Mouse (Mus musculus) MEL (cell line): Measurements from ENCODE around the gene Gm11168. TPM values are rescaled to one million over a fixed set of nuclear protein-coding genes. Genes with fewer than 3 reads are reported as not detected.
"Not testable (repeated sequence)": the region's sequence is repeated elsewhere in the genome, so short reads cannot be mapped to it uniquely, and the experiment has no call there.

Experiments
- DNase-seq: peaks from one replicate; pipeline ENCODE4 v3.0.0; 2011; ENCODE audit warnings: low read depth, low spot score
- H3K27ac ChIP-seq: 2 replicates; pipeline ENCODE4 v1.5.1; 2012; ENCODE audit warnings: low read depth, mild to moderate bottlenecking, control low read depth, low read length, moderate library complexity; ENCODE audit not compliant: control insufficient read depth
- H3K27me3 ChIP-seq, 2 experiments: fragments of 150-350 bp in 1 of 2; sonication (generic) in 1 of 2; 2 replicates each; pipeline ENCODE4 v1.6.1; 2012; ENCODE audit warnings: low read length in 2 of 2, mild to moderate bottlenecking in 2 of 2, improper control_type of control experiment in 1 of 2, moderate library complexity in 1 of 2; ENCODE audit not compliant: insufficient read depth in 2 of 2, control insufficient read depth in 1 of 2
- H3K36me3 ChIP-seq, 2 experiments: 2 replicates each; pipeline ENCODE4 v1.6.1; 2012 to 2014; ENCODE audit warnings: low read length in 2 of 2, improper control_type of control experiment in 1 of 2, inconsistent platforms in 1 of 2, mild to moderate bottlenecking in 1 of 2; ENCODE audit not compliant: insufficient read depth in 2 of 2, control insufficient read depth in 1 of 2
- H3K4me1 ChIP-seq, 2 experiments: fragments of 150-350 bp in 1 of 2; sonication (generic) in 1 of 2; 2 replicates each; pipeline ENCODE4 v1.6.1; 2012; ENCODE audit warnings: low read length in 2 of 2, improper control_type of control experiment in 1 of 2, mild to moderate bottlenecking in 1 of 2; ENCODE audit not compliant: insufficient read depth in 2 of 2, control insufficient read depth in 1 of 2
- H3K4me3 ChIP-seq, 2 experiments: fragments of 150-350 bp in 1 of 2; sonication (generic) in 1 of 2; 2 replicates each; pipeline ENCODE4 v1.5.1; 2012; ENCODE audit warnings: low read depth in 2 of 2, low read length in 2 of 2, mild to moderate bottlenecking in 2 of 2, moderate library complexity in 2 of 2, control low read depth in 1 of 2, improper control_type of control experiment in 1 of 2; ENCODE audit not compliant: control insufficient read depth in 1 of 2, insufficient read depth in 1 of 2
- H3K79me2 ChIP-seq: 2 replicates; pipeline ENCODE4 v1.6.1; 2012; ENCODE audit warnings: mild to moderate bottlenecking, low read length, moderate library complexity; ENCODE audit not compliant: control insufficient read depth, poor library complexity, insufficient read depth
- H3K9ac ChIP-seq: 2 replicates; pipeline ENCODE4 v1.6.1; 2012; ENCODE audit warnings: low read depth, mild to moderate bottlenecking, control low read depth, low read length, moderate library complexity; ENCODE audit not compliant: control insufficient read depth, poor library complexity, severe bottlenecking
- H3K9me3 ChIP-seq: fragments of 150-350 bp; sonication (generic); replicated peaks from 2 replicates; pipeline ENCODE4 v1.6.1; 2012; ENCODE audit warnings: mild to moderate bottlenecking, low read length, improper control_type of control experiment, moderate library complexity; ENCODE audit not compliant: insufficient read depth
- polyA plus RNA-seq, 2 experiments: library from polyadenylated mRNA; stranded (reverse) in 1 of 2; unstranded in 1 of 2; fragments of >175 nt in 1 of 2; fragments of >200 nt in 1 of 2; gene quantifications; 2 replicates each; pipeline versions ENCODE4 v1.2.1 to v1.2.4; 2012; ENCODE audit warnings: low replicate concordance in 2 of 2, low read depth in 1 of 2; ENCODE audit not compliant: insufficient read length in 2 of 2, insufficient read depth in 1 of 2, missing spikeins in 1 of 2
- total RNA-seq: library from RNA; depleted of rRNA; stranded (reverse); fragments of 300-350 nt; gene quantifications from 2 replicates; pipeline ENCODE4 v1.2.3, GENCODE M21; 2012

Gene Gm11168
- total and polyA plus RNA-seq, 3 experiments = 0.31 TPM; not detected in 2

DNA sequence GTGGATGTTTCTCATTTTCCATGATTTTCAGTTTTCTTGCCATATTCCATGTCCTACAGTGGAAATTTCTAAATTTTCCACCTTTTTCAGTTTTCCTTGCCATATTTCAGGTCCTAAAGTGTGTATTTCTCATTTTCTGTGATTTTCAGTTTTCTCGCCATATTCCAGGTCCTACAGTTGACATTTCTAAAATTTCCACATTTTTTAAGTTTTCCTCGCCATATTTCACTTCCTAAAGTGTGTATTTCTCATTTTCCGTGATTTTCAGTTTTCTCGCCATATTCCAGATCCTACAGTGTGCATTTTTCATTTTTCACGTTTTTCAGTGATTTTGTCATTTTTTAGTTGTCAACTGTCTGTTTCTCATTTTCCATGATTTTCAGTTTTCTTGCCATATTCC is 6.2 kb downstream of the Gm11168 start:
- H3K4me3 ChIP-seq, H3K79me2 ChIP-seq, H3K9me3 ChIP-seq, H3K27me3 ChIP-seq, H3K27ac ChIP-seq, DNase-seq, H3K9ac ChIP-seq, H3K4me1 ChIP-seq, H3K36me3 ChIP-seq: not testable (repeated sequence)

DNA sequence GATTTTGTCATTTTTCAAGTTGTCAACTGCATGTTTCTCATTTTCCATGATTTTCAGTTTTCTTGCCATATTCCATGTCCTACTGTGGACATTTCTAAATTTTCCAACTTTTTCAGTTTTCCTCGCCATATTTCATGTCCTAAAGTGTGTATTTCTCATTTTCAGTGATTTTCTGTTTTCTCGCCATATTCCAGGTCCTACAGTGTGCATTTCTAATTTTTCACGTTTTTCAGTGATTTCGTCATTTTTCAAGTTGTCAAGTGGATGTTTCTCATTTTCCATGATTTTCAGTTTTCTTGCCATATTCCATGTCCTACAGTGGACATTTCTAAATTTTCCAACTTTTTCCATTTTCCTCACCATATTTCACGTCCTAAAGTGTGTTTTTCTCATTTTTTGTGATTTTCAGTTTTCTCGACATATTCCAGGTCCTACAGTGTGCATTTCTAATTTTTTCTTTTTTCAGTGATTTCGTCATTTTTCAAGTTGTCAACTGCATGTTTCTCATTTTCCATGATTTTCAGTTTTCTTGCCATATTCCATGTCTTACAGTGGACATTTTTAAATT is 9.0 kb downstream of the Gm11168 start:
- not testable (repeated sequence) for H3K27ac ChIP-seq, H3K4me1 ChIP-seq, H3K4me3 ChIP-seq, DNase-seq, H3K27me3 ChIP-seq, H3K79me2 ChIP-seq, H3K9ac ChIP-seq, H3K9me3 ChIP-seq, H3K36me3 ChIP-seq

DNA sequence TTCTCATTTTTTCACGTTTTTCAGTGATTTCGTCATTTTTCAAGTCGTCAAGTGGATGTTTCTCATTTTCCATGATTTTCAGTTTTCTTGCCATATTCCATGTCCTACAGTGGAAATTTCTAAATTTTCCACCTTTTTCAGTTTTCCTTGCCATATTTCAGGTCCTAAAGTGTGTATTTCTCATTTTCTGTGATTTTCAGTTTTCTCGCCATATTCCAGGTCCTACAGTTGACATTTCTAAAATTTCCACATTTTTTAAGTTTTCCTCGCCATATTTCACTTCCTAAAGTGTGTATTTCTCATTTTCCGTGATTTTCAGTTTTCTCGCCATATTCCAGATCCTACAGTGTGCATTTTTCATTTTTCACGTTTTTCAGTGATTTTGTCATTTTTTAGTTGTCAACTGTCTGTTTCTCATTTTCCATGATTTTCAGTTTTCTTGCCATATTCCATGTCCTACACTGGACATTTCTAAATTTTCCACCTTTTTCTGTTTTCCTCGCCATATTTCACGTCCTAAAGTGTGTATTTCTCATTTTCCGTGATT is 9.7 kb downstream of the Gm11168 start, which contains the start of gene Gm10721:
Gene Gm10721 (plus strand): TSS at position 408 of the 547 bp plus-strand sequence.
- H3K27ac ChIP-seq, H3K79me2 ChIP-seq, H3K4me1 ChIP-seq, DNase-seq, H3K4me3 ChIP-seq, H3K36me3 ChIP-seq, H3K9me3 ChIP-seq, H3K27me3 ChIP-seq, H3K9ac ChIP-seq: not testable (repeated sequence)

DNA sequence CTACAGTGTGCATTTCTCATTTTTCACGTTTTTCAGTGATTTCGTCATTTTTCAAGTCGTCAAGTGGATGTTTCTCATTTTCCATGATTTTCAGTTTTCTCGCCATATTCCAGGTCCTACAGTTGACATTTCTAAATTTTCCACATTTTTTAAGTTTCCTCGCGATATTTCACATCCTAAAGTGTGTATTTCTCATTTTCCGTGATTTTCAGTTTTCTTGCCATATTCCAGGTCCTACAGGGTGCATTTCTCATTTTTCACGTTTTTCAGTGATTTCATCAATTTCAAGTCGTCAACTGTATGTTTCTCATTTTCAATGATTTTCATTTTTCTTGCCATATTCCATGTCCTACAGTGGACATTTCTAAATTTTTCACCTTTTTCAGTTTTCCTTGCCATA is 12.2 kb downstream of the Gm11168 start, which contains the start of gene Gm10720:
Gene Gm10720 (plus strand): TSS at position 301 of the 400 bp plus-strand sequence.
- not testable (repeated sequence) for H3K4me1 ChIP-seq, DNase-seq

DNA sequence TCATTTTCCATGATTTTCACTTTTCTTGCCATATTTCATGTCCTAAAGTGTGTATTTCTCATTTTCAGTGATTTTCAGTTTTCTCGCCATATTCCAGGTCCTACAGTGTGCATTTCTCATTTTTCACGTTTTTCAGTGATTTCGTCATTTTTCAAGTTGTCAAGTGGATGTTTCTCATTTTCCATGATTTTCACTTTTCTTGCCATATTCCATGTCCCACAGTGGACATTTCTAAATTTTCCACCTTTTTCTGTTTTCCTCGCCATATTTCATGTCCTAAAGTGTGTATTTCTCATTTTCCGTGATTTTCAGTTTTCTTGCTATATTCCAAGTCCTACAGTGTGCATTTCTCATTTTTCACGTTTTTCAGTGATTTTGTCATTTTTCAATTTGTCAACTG is 12.8 kb downstream of the Gm11168 start:
- not testable (repeated sequence) for H3K4me3 ChIP-seq, H3K27me3 ChIP-seq, H3K27ac ChIP-seq, H3K9me3 ChIP-seq, H3K79me2 ChIP-seq, H3K4me1 ChIP-seq, H3K9ac ChIP-seq, H3K36me3 ChIP-seq, DNase-seq

More for the DNA sequence above, 12.2 kb downstream of the Gm11168 start, which contains the start of gene Gm10720:
- not testable (repeated sequence) for H3K79me2 ChIP-seq, H3K27me3 ChIP-seq, H3K4me3 ChIP-seq, H3K36me3 ChIP-seq, H3K9me3 ChIP-seq, H3K9ac ChIP-seq, H3K27ac ChIP-seq

DNA sequence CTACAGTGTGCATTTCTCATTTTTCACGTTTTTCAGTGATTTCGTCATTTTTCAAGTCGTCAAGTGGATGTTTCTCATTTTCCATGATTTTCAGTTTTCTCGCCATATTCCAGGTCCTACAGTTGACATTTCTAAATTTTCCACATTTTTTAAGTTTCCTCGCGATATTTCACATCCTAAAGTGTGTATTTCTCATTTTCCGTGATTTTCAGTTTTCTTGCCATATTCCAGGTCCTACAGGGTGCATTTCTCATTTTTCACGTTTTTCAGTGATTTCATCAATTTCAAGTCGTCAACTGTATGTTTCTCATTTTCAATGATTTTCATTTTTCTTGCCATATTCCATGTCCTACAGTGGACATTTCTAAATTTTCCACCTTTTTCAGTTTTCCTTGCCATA is 14.0 kb downstream of the Gm11168 start, which contains the start of gene Gm10719:
Gene Gm10719 (plus strand): TSS at position 301 of the 400 bp plus-strand sequence.
- not testable (repeated sequence) for H3K4me3 ChIP-seq, H3K9ac ChIP-seq, H3K4me1 ChIP-seq, DNase-seq, H3K36me3 ChIP-seq, H3K27me3 ChIP-seq, H3K79me2 ChIP-seq, H3K9me3 ChIP-seq, H3K27ac ChIP-seq

DNA sequence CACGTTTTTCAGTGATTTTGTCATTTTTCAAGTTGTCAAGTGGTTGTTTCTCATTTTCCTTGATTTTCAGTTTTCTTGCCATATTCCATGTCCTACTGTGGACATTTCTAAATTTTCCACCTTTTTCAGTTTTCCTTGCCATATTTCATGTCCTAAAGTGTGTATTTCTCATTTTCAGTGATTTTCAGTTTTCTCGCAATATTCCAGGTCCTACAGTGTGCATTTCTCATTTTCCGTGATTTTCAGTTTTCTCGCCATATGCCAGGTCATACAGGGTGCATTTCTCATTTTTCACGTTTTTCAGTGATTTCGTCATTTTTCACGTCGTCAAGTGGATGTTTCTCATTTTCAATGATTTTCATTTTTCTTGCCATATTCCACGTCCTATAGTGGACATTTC is 15.8 kb downstream of the Gm11168 start:
- not testable (repeated sequence) for H3K4me1 ChIP-seq, H3K27ac ChIP-seq, H3K36me3 ChIP-seq, H3K79me2 ChIP-seq, DNase-seq, H3K27me3 ChIP-seq, H3K9ac ChIP-seq, H3K9me3 ChIP-seq, H3K4me3 ChIP-seq
